Mouse (Mus musculus): ENCODE measurements around the gene Olfr316. TPM values are rescaled to one million over a fixed set of nuclear protein-coding genes. Genes with fewer than 3 reads are reported as not detected.
"Not testable (repeated sequence)": the region's sequence is repeated elsewhere in the genome, so short reads cannot be mapped to it uniquely, and the experiment has no call there.

Gene Olfr316
- polyA plus RNA-seq (2012; rRNA removed) = 1.6 and 2.3 TPM in 2 replicates

DNA sequence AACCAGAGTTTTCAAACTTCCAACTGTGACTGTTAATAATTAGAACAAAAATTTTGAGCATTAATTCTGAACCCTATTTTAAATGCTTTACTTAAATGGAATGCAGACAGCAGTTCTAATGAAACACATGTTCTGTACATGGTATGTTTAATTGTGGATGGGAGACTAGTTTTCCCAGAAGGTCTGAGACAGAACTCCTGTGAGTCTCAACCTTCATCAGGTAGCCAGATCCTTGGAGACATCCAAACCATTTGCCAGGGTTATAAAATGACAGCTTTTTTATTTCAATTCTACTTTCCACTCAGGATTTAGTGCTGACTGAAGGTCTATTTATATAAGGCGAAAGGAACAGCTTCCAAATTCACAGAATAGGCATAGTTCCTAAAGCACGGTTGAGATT is at the start of gene Olfr316:
Gene Olfr316, plus strand, starts transcription at position 301 of the 400 bp plus-strand sequence.
- TF ChIP-seq POLR2A (IDR thresholded peaks at IDR 0.05; ENCODE audit: extremely low read depth, insufficient read depth, low read length) (no peak), CTCF (IDR thresholded peaks at IDR 0.05; ENCODE audit: extremely low read depth, insufficient read depth, low read length) (no peak)
- Histone ChIP-seq H3K4me3 (ENCODE audit: insufficient read depth, low read length) (no peak within 1 kb of the TSS), H3K4me1 (ENCODE audit: control insufficient read depth, insufficient read depth, low read length) (no peaks in the 10 kb centered on the region), H3K27ac (ENCODE audit: insufficient read depth, low read length) (no peak within 1 kb of the TSS)

DNA sequence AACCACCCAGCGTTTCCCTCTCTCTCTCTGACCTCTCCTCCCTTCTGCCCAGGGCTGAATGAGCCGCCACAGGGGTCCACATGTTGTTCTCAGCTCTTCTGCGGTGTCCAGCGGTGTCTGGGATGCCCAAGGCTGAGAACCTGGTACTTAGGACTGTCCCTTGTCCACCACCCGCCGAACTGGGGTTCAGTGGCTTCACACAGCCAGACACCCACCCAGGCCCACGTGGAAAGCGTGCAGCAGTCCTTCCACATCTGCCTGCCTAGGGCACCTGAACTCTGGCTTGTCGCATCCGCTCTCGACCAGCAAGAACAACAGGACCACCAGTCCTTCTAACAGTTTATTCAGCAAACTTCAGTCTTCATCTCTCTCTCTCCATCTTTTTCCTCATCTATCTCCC is 43.4 kb upstream of the Olfr316 start:
- H3K4me1 ChIP-seq (ENCODE audit: control insufficient read depth, insufficient read depth, low read length) = no peaks in the 10 kb centered on the region
- no peak overlapping the region for H3K27ac ChIP-seq (ENCODE audit: insufficient read depth, low read length)
- H3K4me3 ChIP-seq (ENCODE audit: insufficient read depth, low read length) = no peak overlapping the region
- TF ChIP-seq POLR2A (IDR thresholded peaks at IDR 0.05; ENCODE audit: extremely low read depth, insufficient read depth, low read length) (no peak), CTCF (IDR thresholded peaks at IDR 0.05; ENCODE audit: extremely low read depth, insufficient read depth, low read length) (no peak)

DNA sequence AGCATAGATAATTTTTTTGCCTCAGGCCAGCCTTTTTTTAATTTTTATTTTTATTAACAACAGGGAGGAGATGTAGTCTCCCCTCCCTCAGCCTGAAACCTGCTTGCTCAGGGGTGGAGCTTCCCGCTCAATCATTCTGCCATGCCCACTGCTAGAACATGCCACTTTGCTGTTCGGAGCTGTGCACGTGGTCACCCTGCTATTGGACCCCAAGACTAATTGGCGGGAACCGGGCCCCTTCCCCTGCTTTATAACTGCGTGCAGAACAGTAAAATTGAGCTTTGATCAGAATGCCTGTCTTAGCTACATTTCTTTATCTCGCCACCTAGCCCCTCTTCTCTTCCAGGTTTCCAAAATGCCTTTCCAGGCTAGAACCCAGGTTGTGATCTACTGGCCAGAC is 34.8 kb upstream of the Olfr316 start:
- H3K4me1 ChIP-seq (ENCODE audit: control insufficient read depth, insufficient read depth, low read length); H3K4me3 ChIP-seq (ENCODE audit: insufficient read depth, low read length); H3K27ac ChIP-seq (ENCODE audit: insufficient read depth, low read length): not testable (repeated sequence)

DNA sequence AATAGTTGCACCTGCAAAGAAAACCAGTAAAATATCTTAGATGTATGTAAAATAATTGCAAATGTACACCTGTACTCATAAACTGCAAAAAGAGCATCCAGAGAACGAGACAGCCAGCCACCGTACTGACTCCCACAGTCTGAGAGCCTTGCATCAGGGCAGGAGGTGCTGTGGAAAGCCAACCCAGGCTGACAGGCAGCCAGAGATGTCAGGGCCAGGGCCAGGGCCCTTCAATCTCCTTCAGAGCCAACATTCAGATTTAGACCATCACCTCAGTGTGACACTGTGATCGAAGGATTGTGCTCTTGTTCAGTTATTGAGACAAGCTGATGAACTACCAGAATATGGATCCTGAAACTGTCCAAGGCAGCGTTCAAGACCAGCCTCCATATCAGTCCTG is 32.8 kb upstream of the Olfr316 start:
- TF ChIP-seq POLR2A (IDR thresholded peaks at IDR 0.05; ENCODE audit: extremely low read depth, insufficient read depth, low read length) = no peak
- TF ChIP-seq CTCF (IDR thresholded peaks at IDR 0.05; ENCODE audit: extremely low read depth, insufficient read depth, low read length) = no peak
- Histone ChIP-seq H3K27ac (ENCODE audit: insufficient read depth, low read length) (no peak overlapping the region), H3K4me1 (ENCODE audit: control insufficient read depth, insufficient read depth, low read length) (no peaks in the 10 kb centered on the region), H3K4me3 (ENCODE audit: insufficient read depth, low read length) (no peak overlapping the region)

DNA sequence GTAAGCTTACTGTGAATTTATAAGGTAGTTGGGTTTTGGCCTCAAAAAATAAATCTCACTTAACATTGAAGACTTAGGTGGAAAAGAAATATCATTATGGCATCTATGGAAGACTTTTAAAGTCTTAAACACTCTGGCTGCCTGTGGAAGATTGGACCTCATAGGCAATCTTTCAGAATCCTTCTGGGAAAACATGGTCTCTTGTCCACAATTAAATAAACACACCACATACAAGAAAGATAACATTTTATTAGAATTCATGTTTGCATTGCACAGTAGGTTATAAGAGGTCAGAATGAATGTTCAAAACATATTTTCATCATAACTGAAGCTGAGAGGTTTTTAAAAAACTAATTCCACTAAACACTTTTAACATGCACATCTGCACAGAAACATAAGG is 28.6 kb upstream of the Olfr316 start, which contains the start of gene Olfr318:
Gene Olfr318, minus strand, starts transcription at position 101 of the 400 bp plus-strand sequence.
- no peak within 1 kb of the TSS for H3K27ac ChIP-seq (ENCODE audit: insufficient read depth, low read length)
- no peak for TF ChIP-seq POLR2A (IDR thresholded peaks at IDR 0.05; ENCODE audit: extremely low read depth, insufficient read depth, low read length)
- TF ChIP-seq CTCF (IDR thresholded peaks at IDR 0.05; ENCODE audit: extremely low read depth, insufficient read depth, low read length) = no peak
- no peak within 1 kb of the TSS for H3K4me3 ChIP-seq (ENCODE audit: insufficient read depth, low read length)
- H3K4me1 ChIP-seq (ENCODE audit: control insufficient read depth, insufficient read depth, low read length) = no peaks in the 10 kb centered on the region

DNA sequence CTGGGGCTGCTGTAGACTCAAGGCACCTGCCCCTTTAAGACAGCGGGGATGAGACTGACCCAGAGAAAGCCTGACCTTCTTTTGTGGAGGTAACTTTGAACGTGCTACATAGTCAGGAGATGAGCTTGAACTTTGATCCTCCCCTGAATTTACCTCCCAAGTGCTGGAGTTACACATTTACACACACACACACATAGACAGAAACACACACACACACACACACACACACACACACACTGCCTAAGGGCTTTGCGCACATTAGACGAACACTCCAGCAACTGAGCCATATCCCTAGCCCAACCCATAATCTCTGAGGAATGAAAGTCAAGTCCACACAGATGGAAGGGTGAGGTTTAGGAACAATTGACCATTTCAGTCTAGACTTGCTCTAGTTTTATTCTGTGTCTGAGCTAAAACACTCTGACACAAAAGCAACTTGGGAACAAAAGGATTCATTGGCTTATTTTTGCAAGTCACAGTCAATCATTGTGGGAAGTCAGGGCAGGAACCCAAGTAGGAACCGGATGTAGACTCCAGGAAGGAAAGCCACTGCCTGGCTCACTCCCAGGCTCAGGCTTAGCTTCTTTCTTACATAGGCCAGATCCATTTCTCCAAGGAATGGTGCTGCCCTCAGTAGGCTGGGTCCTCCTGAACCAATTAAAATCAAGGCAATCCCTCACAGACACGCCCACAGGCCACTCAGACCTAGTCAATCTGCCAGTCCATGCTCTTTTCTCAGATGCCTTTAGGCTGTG is 24.5 kb upstream of the Olfr316 start:
- not testable (repeated sequence) for H3K4me1 ChIP-seq (ENCODE audit: control insufficient read depth, insufficient read depth, low read length); H3K4me3 ChIP-seq (ENCODE audit: insufficient read depth, low read length); H3K27ac ChIP-seq (ENCODE audit: insufficient read depth, low read length)

DNA sequence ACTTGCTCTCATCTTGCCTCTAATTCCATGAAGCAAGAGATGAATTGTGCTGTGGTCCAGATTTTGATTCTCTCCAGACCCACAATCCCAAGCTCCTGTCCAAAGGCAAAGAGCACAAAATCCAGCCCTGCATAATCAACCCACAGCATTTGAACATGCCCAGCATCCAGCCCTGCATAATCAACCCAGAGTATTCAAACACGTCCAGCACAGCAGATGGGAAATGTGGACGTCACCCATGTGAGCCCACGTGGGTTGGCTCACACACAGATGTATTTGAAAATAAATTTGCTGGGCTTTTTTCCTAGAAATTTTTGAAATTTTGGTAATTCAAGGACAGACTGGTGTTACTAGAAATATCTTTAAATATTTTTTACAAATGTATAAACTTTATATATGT is 19.2 kb upstream of the Olfr316 start:
- Histone ChIP-seq H3K4me1 (ENCODE audit: control insufficient read depth, insufficient read depth, low read length) (no peaks in the 10 kb centered on the region), H3K27ac (ENCODE audit: insufficient read depth, low read length) (no peak overlapping the region), H3K4me3 (ENCODE audit: insufficient read depth, low read length) (no peak overlapping the region)
- TF ChIP-seq CTCF (IDR thresholded peaks at IDR 0.05; ENCODE audit: extremely low read depth, insufficient read depth, low read length) (no peak), POLR2A (IDR thresholded peaks at IDR 0.05; ENCODE audit: extremely low read depth, insufficient read depth, low read length) (no peak)

DNA sequence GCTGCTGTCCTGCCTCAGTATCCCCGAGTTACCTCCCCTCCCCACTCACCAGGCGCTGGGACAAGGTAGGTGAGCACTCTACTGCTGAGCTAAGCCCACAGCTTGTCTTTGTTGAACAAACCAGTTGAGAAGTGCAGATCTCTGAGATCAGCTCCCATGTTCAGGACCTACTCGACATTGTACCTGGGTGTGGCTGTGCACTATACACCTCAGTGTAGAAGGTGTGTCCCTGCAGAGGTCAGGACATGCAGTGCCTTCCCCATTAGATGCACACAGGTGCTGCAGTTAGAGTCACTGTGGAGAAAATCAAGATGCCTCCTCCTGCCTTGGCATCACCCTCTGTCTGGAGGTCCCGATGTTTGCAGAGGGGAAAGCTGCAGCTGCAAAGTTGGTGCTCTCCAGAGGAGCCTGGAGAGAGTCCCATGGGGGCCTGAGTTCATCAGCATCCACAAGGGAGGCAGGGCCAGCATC is 13.7 kb upstream of the Olfr316 start, which contains the start of gene Olfr317:
Gene Olfr317, minus strand, starts transcription at position 421 of the 471 bp plus-strand sequence.
- no peak for TF ChIP-seq CTCF (IDR thresholded peaks at IDR 0.05; ENCODE audit: extremely low read depth, insufficient read depth, low read length)
- no peak for TF ChIP-seq POLR2A (IDR thresholded peaks at IDR 0.05; ENCODE audit: extremely low read depth, insufficient read depth, low read length)
- Histone ChIP-seq H3K27ac (ENCODE audit: insufficient read depth, low read length) (no peak within 1 kb of the TSS), H3K4me1 (ENCODE audit: control insufficient read depth, insufficient read depth, low read length) (no peaks in the 10 kb centered on the region), H3K4me3 (ENCODE audit: insufficient read depth, low read length) (no peak within 1 kb of the TSS)

DNA sequence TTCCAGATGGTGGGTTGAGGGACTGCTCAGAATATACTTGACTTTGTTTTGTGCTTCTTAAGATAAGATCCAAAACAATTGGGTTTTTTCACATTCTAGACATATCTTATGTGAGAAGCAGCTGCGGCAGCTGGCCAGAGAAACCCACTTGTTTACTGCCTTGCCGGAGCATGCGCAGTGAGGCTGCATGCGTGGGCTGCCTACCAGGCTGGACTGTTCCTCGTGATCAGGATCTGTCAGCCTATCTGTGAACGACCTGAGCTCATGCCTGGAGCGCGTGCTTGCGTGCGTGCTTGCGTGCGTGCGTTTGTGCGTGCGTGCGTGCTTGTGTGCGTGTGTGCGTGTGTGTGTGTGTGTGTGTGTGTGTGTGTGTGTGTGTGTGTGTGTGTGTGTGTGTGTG is 1.4 kb upstream of the Olfr316 start:
- not testable (repeated sequence) for H3K27ac ChIP-seq (ENCODE audit: insufficient read depth, low read length); H3K4me1 ChIP-seq (ENCODE audit: control insufficient read depth, insufficient read depth, low read length); H3K4me3 ChIP-seq (ENCODE audit: insufficient read depth, low read length)

DNA sequence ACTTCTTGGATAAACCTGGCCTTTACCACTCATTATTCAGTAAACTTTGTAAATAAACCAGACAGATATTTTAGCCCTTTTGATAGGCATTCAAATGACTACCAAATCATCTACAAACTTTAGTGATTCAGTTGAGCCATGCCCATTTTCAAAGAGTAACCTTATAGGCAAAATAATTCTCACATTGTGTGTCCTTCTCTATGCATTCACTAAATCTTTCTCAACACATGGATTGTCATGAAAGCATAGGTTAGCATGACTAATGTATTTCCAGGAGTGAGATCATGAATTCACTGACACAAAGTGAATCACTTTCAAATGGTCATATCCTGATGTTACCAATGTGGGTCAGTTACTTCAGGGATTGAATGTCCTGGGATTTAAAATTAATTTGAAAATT is 20.4 kb downstream of the Olfr316 start, which contains the start of gene Olfr315:
Gene Olfr315, plus strand, starts transcription at position 301 of the 400 bp plus-strand sequence.
- TF ChIP-seq CTCF (IDR thresholded peaks at IDR 0.05; ENCODE audit: extremely low read depth, insufficient read depth, low read length) (no peak), POLR2A (IDR thresholded peaks at IDR 0.05; ENCODE audit: extremely low read depth, insufficient read depth, low read length) (no peak)
- Histone ChIP-seq H3K4me1 (ENCODE audit: control insufficient read depth, insufficient read depth, low read length) (no peaks in the 10 kb centered on the region), H3K27ac (ENCODE audit: insufficient read depth, low read length) (no peak within 1 kb of the TSS), H3K4me3 (ENCODE audit: insufficient read depth, low read length) (no peak within 1 kb of the TSS)
